24 mouse cellular contexts compared by ENCODE assay signal in the genomic region with DNA sequence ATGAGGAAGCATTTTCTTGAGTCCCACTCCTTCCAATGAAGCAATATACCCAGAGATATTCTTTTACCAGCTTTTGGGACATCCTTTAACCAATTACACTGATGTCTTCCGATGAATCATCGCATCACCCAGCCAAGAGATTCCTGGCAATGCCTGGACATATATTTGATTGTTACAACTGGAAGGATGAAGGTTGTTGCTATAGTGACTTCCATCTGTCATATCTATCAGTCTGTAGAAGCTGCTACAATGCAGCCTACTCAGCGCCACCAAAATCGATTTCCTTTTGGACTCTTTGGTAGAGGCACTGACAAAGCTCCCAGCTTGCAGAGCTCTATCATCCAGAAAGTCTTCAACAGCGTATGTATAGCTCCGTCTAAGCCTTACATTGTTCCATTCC.
DNase-seq lines count a peak whose midpoint lies in the region; ATAC-seq and TF ChIP-seq lines count a peak whose summit lies in the region.
"Had no signal": no experiment of that assay in that cellular context is flagged by ENCODE, and none has a peak within 500 bp of the region (broad histone marks: within the 10 kb centered on the region; RNA-seq: fewer than 3 reads in every experiment).

No protein-coding gene starts in this region.

- H3K9me3 ChIP-seq in forebrain, embryonic 14.5 days (replicated peaks; ENCODE audit: control insufficient read depth, low read length) = no peaks in the 10 kb centered on the region
- no peaks in the 10 kb centered on the region for H3K9me3 ChIP-seq in forebrain, embryonic 15.5 days
- no peaks in the 10 kb centered on the region for H3K9me3 ChIP-seq in midbrain, postnatal 0 days (ENCODE audit: low read length)
- H3K9me3 ChIP-seq: embryonic facial prominence, embryonic 12.5 days; midbrain, embryonic 13.5 days had no signal

- WGBS in forebrain, embryonic 14.5 days = 90% methylated on average over 6 of the region's 6 CpGs
- WGBS in forebrain, embryonic 15.5 days = 78% methylated on average over 6 of the region's 6 CpGs
- WGBS in midbrain, postnatal 0 days = 87% methylated on average over 6 of the region's 6 CpGs

- no peak for TF ChIP-seq CTCF in midbrain, postnatal 0 days (IDR thresholded peaks at IDR 0.05)

- H3K9ac ChIP-seq in forebrain, embryonic 14.5 days (ENCODE audit: low read length) = no peak overlapping the region
- no peak overlapping the region for H3K9ac ChIP-seq in forebrain, embryonic 15.5 days (replicated peaks)
- H3K9ac ChIP-seq in midbrain, postnatal 0 days (replicated peaks; ENCODE audit: low read length, poor library complexity, severe bottlenecking) = no peak overlapping the region
- H3K9ac ChIP-seq: embryonic facial prominence, embryonic 12.5 days; liver, postnatal 0 days; midbrain, embryonic 13.5 days had no signal

- DNase-seq in forebrain, embryonic 14.5 days (ENCODE audit: low spot score) = peak; percentile 21
- peak; percentile 10 to 12 for DNase-seq in left cerebral cortex, postnatal 14 days (ENCODE audit: low spot score in 2 of 2)
- no peak for DNase-seq in left cerebral cortex, adult 11 months (ENCODE audit: low spot score)
- DNase-seq in NIH3T3 (ENCODE audit: low read depth) = peak; percentile 14
- peak; percentile 47 for DNase-seq in layer of hippocampus, adult 9-11 months
- no peak for DNase-seq in cerebellum, adult 9-11 months
- no peak for DNase-seq in midbrain, postnatal 0 days (ENCODE audit: low spot score)
- DNase-seq: B cell, adult 2 months; cerebellum, adult 9-10 months; gastrocnemius, postnatal 10 days; heart, adult 2 months; heart, postnatal 4 days; kidney, postnatal 36 days; left cerebral cortex, postnatal 4 days; liver, postnatal 0 days; lung, postnatal 10 days; right cerebral cortex, postnatal 4 days had no signal

- H3K4me1 ChIP-seq in forebrain, embryonic 14.5 days (ENCODE audit: control insufficient read depth, insufficient read depth, low read length) = no peaks in the 10 kb centered on the region
- H3K4me1 ChIP-seq in forebrain, embryonic 15.5 days = no peaks in the 10 kb centered on the region; the same call in 1 of the 2 replicates
- no peaks in the 10 kb centered on the region for H3K4me1 ChIP-seq in midbrain, postnatal 0 days (ENCODE audit: insufficient read depth, low read length)
- H3K4me1 ChIP-seq: midbrain, embryonic 13.5 days had no signal

- H3K36me3 ChIP-seq in forebrain, embryonic 14.5 days (ENCODE audit: control insufficient read depth, insufficient read depth, low read length) = no peaks in the 10 kb centered on the region
- H3K36me3 ChIP-seq in forebrain, embryonic 15.5 days = no peaks in the 10 kb centered on the region
- H3K36me3 ChIP-seq in midbrain, postnatal 0 days (ENCODE audit: insufficient read depth, low read length) = no peaks in the 10 kb centered on the region
- H3K36me3 ChIP-seq: embryonic facial prominence, embryonic 12.5 days; midbrain, embryonic 13.5 days had no signal

- ATAC-seq in forebrain, embryonic 14.5 days = no peak
- no peak for ATAC-seq in forebrain, embryonic 15.5 days (replicated peaks)
- ATAC-seq in midbrain, postnatal 0 days (ENCODE audit: low FRiP score) = no peak
- ATAC-seq: hindbrain, embryonic 16.5 days; intestine, embryonic 16.5 days; liver, postnatal 0 days; midbrain, embryonic 13.5 days had no signal

- H3K4me2 ChIP-seq in forebrain, embryonic 14.5 days (ENCODE audit: low read length) = no peak overlapping the region
- H3K4me2 ChIP-seq in forebrain, embryonic 15.5 days (replicated peaks) = no peak overlapping the region
- no peak overlapping the region for H3K4me2 ChIP-seq in midbrain, postnatal 0 days (ENCODE audit: low read depth, low read length, poor library complexity, severe bottlenecking)
- H3K4me2 ChIP-seq: embryonic facial prominence, embryonic 12.5 days; midbrain, embryonic 13.5 days had no signal

- no peak overlapping the region for H3K4me3 ChIP-seq in forebrain, embryonic 14.5 days (ENCODE audit: low read depth, low read length)
- H3K4me3 ChIP-seq in forebrain, embryonic 15.5 days = no peak overlapping the region
- no peak overlapping the region for H3K4me3 ChIP-seq in midbrain, postnatal 0 days (ENCODE audit: low read depth, low read length)
- H3K4me3 ChIP-seq: embryonic facial prominence, embryonic 12.5 days; erythroblast, embryonic 14.5 days; heart, adult 2 months; midbrain, embryonic 13.5 days had no signal

- intact Hi-C loops in left cerebral cortex, postnatal 14 days (cut with DNase I) = no loop called here

- no peak overlapping the region for H3K27ac ChIP-seq in forebrain, embryonic 14.5 days (ENCODE audit: low read depth, low read length)
- no peak overlapping the region for H3K27ac ChIP-seq in forebrain, embryonic 15.5 days (replicated peaks)
- H3K27ac ChIP-seq in midbrain, postnatal 0 days (ENCODE audit: low read depth, low read length) = no peak overlapping the region
- H3K27ac ChIP-seq: embryonic facial prominence, embryonic 12.5 days; heart, adult 2 months; midbrain, embryonic 13.5 days; stomach, postnatal 0 days had no signal

- no peaks in the 10 kb centered on the region for H3K27me3 ChIP-seq in forebrain, embryonic 14.5 days (replicated peaks; ENCODE audit: control insufficient read depth, insufficient read depth, low read length)
- no peaks in the 10 kb centered on the region for H3K27me3 ChIP-seq in forebrain, embryonic 15.5 days
- H3K27me3 ChIP-seq in midbrain, postnatal 0 days (ENCODE audit: insufficient read depth, low read length) = no peaks in the 10 kb centered on the region
- H3K27me3 ChIP-seq: embryonic facial prominence, embryonic 12.5 days; midbrain, embryonic 13.5 days had no signal

Comparison
In these comparisons a context has a peak if more than half of its experiments do, and no peak if none do; other contexts are left out.
1. DNase-seq: peak in forebrain, embryonic 14.5 days (single experiment), left cerebral cortex, postnatal 14 days (2 of 2), NIH3T3 (single experiment) and layer of hippocampus, adult 9-11 months (single experiment); none in left cerebral cortex, adult 11 months (single experiment), cerebellum, adult 9-11 months (single experiment) and midbrain, postnatal 0 days (single experiment).